Mouse (Mus musculus) ovary, postnatal 14 days (tissue): ENCODE data around the gene Taf1c.
A peak's percentile ranks its signal among the peaks of the same experiment; 100 is the strongest.

Source experiments
- DNase-seq: peaks from one replicate; pipeline ENCODE4 v3.0.0; 2022; ENCODE audit warnings: low spot score

Gene Taf1c

GRCm38 (mm10) chr8:119623061-119623460 lies 18.0 kb upstream of the Taf1c start:
- DNase-seq, result no peak

- DNase-seq, result no peak
These were observed 17.5 kb upstream of the Taf1c start for GRCm38 (mm10) chr8:119622555-119622954.

- no peak for DNase-seq
These were observed 15.9 kb upstream of the Taf1c start for GRCm38 (mm10) chr8:119620848-119621465.

GRCm38 (mm10) chr8:119620116-119620840 lies 15.3 kb upstream of the Taf1c start:
- no peak for DNase-seq

GRCm38 (mm10) chr8:119618887-119619286 lies 13.9 kb upstream of the Taf1c start:
- no peak for DNase-seq

GRCm38 (mm10) chr8:119617586-119617985 lies 12.6 kb upstream of the Taf1c start:
- DNase-seq, result no peak

GRCm38 (mm10) chr8:119616811-119617210 lies 11.8 kb upstream of the Taf1c start:
- DNase-seq, result no peak

- no peak for DNase-seq
These were observed 11.3 kb upstream of the Taf1c start for GRCm38 (mm10) chr8:119616358-119616757.

- no peak for DNase-seq
These were observed 10.1 kb upstream of the Taf1c start for GRCm38 (mm10) chr8:119615096-119615495.

- no peak for DNase-seq
These were observed 7.4 kb upstream of the Taf1c start, which contains the start of gene Adad2 for GRCm38 (mm10) chr8:119612471-119612870. Gene Adad2, plus strand, starts transcription at chr8:119612747.

- no peak for DNase-seq
These were observed 1.2 kb upstream of the Taf1c start for GRCm38 (mm10) chr8:119606224-119606623.

GRCm38 (mm10) chr8:119604398-119604803 lies 621 bp downstream of the Taf1c start:
- DNase-seq, result no peak

- no peak for DNase-seq
These were observed 1.3 kb downstream of the Taf1c start for GRCm38 (mm10) chr8:119603771-119604170.

GRCm38 (mm10) chr8:119591456-119591855 lies 13.6 kb downstream of the Taf1c start:
- no peak for DNase-seq

- DNase-seq, result no peak
These were observed 14.7 kb downstream of the Taf1c start for GRCm38 (mm10) chr8:119590348-119590747.

GRCm38 (mm10) chr8:119588844-119589243 lies 16.2 kb downstream of the Taf1c start:
- no peak for DNase-seq

- DNase-seq, result no peak
These were observed 16.7 kb downstream of the Taf1c start for GRCm38 (mm10) chr8:119588321-119588720.

- DNase-seq, result no peak
These were observed 19.1 kb downstream of the Taf1c start for GRCm38 (mm10) chr8:119585901-119586300.

GRCm38 (mm10) chr8:119580441-119581161 lies 24.4 kb downstream of the Taf1c start:
- DNase-seq, result no peak

- no peak for DNase-seq
These were observed 25.9 kb downstream of the Taf1c start for GRCm38 (mm10) chr8:119579096-119579495.

- DNase-seq, result no peak
These were observed 29.7 kb downstream of the Taf1c start for GRCm38 (mm10) chr8:119575366-119575726.

GRCm38 (mm10) chr8:119574437-119575365 lies 30.3 kb downstream of the Taf1c start, which contains the start of the genes Hsdl1 and Dnaaf1:
Gene Hsdl1, minus strand, starts transcription at chr8:119575183.
Gene Dnaaf1, plus strand, starts transcription at chr8:119575235.
- DNase-seq, result peak; percentile 97
